Mouse (Mus musculus) central nervous system, embryonic 11.5 days (tissue): ENCODE data around the gene Ipo8. TPM values are rescaled to one million over a fixed set of nuclear protein-coding genes. Genes with fewer than 3 reads are reported as not detected.

Experiments used
- polyA plus RNA-seq: library from polyadenylated mRNA; depleted of rRNA; stranded (reverse); fragments of >200 nt; gene quantifications from 2 replicates; pipeline ENCODE4 v1.2.3, GENCODE M21; 2012; rRNA removed

Gene Ipo8
- polyA plus RNA-seq: 26.0 and 33.9 TPM in 2 replicates

GRCm38 (mm10) chr6:148830748-148831727 is at the start of gene Ipo8:
Ipo8 (minus strand) TSS chr6:148831467.

Other genes with a start within 250 kb of the Ipo8 start
- gene Caprin2, start 64.8 kb upstream of the Ipo8 start, polyA plus RNA-seq: 24.5 and 33.1 TPM in 2 replicates
- 126 and 195 TPM in 2 replicates for gene Sinhcaf, start 115.0 kb upstream of the Ipo8 start, polyA plus RNA-seq